Mouse (Mus musculus): ENCODE data around the gene Jade2. TPM values are rescaled to one million over a fixed set of nuclear protein-coding genes. Genes with fewer than 3 reads are reported as not detected.
"Not testable (repeated sequence)": the region's sequence is repeated elsewhere in the genome, so short reads cannot be mapped to it uniquely, and the experiment has no call there.

Gene Jade2
- polyA plus RNA-seq, 1 experiment from 2014 or later, result 1.7 TPM

- no peak overlapping the region for H3K9ac ChIP-seq (ENCODE audit: low read length)
- H3K27ac ChIP-seq (ENCODE audit: low read length), result no peak overlapping the region
- no peaks in the 10 kb centered on the region for H3K9me3 ChIP-seq (replicated peaks; ENCODE audit: control insufficient read depth, low read length)
- H3K4me2 ChIP-seq (ENCODE audit: low read depth, low read length), result no peak overlapping the region
- no peak for ATAC-seq (ENCODE audit: insufficient read depth, low FRiP score)
- H3K4me3 ChIP-seq (replicated peaks; ENCODE audit: low read length), result no peak overlapping the region
- peaks cover 18% of the 10 kb centered on the region; the same call in 1 of the 2 replicates for H3K36me3 ChIP-seq (ENCODE audit: control insufficient read depth, insufficient read depth, low read length)
- no peaks in the 10 kb centered on the region for H3K4me1 ChIP-seq (ENCODE audit: control insufficient read depth, insufficient read depth, low read length)
- WGBS, result 94% methylated on average over 7 of the region's 7 CpGs
- no peaks in the 10 kb centered on the region for H3K27me3 ChIP-seq (ENCODE audit: control insufficient read depth, insufficient read depth, low read length)
Measured at GRCm38 (mm10) chr11:51790662-51791061, 66.8 kb downstream of the Jade2 start.

GRCm38 (mm10) chr11:51789735-51790134 lies 67.7 kb downstream of the Jade2 start:
- not testable (repeated sequence) for H3K9me3 ChIP-seq (replicated peaks; ENCODE audit: control insufficient read depth, low read length); H3K4me2 ChIP-seq (ENCODE audit: low read depth, low read length); H3K27ac ChIP-seq (ENCODE audit: low read length); H3K4me3 ChIP-seq (replicated peaks; ENCODE audit: low read length); H3K4me1 ChIP-seq (ENCODE audit: control insufficient read depth, insufficient read depth, low read length); H3K27me3 ChIP-seq (ENCODE audit: control insufficient read depth, insufficient read depth, low read length); H3K9ac ChIP-seq (ENCODE audit: low read length); ATAC-seq (ENCODE audit: insufficient read depth, low FRiP score)
- peaks cover 20% of the 10 kb centered on the region; the same call in 1 of the 2 replicates for H3K36me3 ChIP-seq (ENCODE audit: control insufficient read depth, insufficient read depth, low read length)
- 77% methylated on average over 4 of the region's 4 CpGs for WGBS

GRCm38 (mm10) chr11:51785926-51786325 lies 71.5 kb downstream of the Jade2 start:
- 89% methylated on average over 6 of the region's 6 CpGs for WGBS
- Histone ChIP-seq H3K9ac (ENCODE audit: low read length) (no peak overlapping the region), H3K4me3 (replicated peaks; ENCODE audit: low read length) (no peak overlapping the region), H3K4me1 (ENCODE audit: control insufficient read depth, insufficient read depth, low read length) (no peaks in the 10 kb centered on the region), H3K4me2 (ENCODE audit: low read depth, low read length) (no peak overlapping the region), H3K36me3 (ENCODE audit: control insufficient read depth, insufficient read depth, low read length) (peaks cover 16% of the 10 kb centered on the region; the same call in 1 of the 2 replicates), H3K27me3 (ENCODE audit: control insufficient read depth, insufficient read depth, low read length) (no peaks in the 10 kb centered on the region), H3K9me3 (replicated peaks; ENCODE audit: control insufficient read depth, low read length) (no peaks in the 10 kb centered on the region), H3K27ac (ENCODE audit: low read length) (no peak overlapping the region)
- no peak for ATAC-seq (ENCODE audit: insufficient read depth, low FRiP score)

GRCm38 (mm10) chr11:51782721-51783120 lies 74.7 kb downstream of the Jade2 start:
- Histone ChIP-seq H3K4me1 (ENCODE audit: control insufficient read depth, insufficient read depth, low read length) (no peaks in the 10 kb centered on the region), H3K9me3 (replicated peaks; ENCODE audit: control insufficient read depth, low read length) (no peaks in the 10 kb centered on the region), H3K4me3 (replicated peaks; ENCODE audit: low read length) (no peak overlapping the region), H3K27ac (ENCODE audit: low read length) (no peak overlapping the region), H3K36me3 (ENCODE audit: control insufficient read depth, insufficient read depth, low read length) (peaks cover 8% of the 10 kb centered on the region; the same call in 1 of the 2 replicates), H3K9ac (ENCODE audit: low read length) (no peak overlapping the region), H3K27me3 (ENCODE audit: control insufficient read depth, insufficient read depth, low read length) (no peaks in the 10 kb centered on the region), H3K4me2 (ENCODE audit: low read depth, low read length) (no peak overlapping the region)
- no peak for ATAC-seq (ENCODE audit: insufficient read depth, low FRiP score)
- WGBS, result 85% methylated on average over 6 of the region's 6 CpGs

GRCm38 (mm10) chr11:51780773-51781267 lies 76.6 kb downstream of the Jade2 start:
- Histone ChIP-seq H3K36me3 (ENCODE audit: control insufficient read depth, insufficient read depth, low read length) (peaks cover 7% of the 10 kb centered on the region; the same call in 1 of the 2 replicates), H3K27ac (ENCODE audit: low read length) (no peak overlapping the region), H3K4me3 (replicated peaks; ENCODE audit: low read length) (no peak overlapping the region), H3K4me2 (ENCODE audit: low read depth, low read length) (no peak overlapping the region), H3K27me3 (ENCODE audit: control insufficient read depth, insufficient read depth, low read length) (no peaks in the 10 kb centered on the region), H3K9ac (ENCODE audit: low read length) (no peak overlapping the region), H3K9me3 (replicated peaks; ENCODE audit: control insufficient read depth, low read length) (no peaks in the 10 kb centered on the region), H3K4me1 (ENCODE audit: control insufficient read depth, insufficient read depth, low read length) (no peaks in the 10 kb centered on the region)
- ATAC-seq (ENCODE audit: insufficient read depth, low FRiP score), result no peak
- WGBS, result 80% methylated on average over 9 of the region's 9 CpGs

GRCm38 (mm10) chr11:51777478-51777877 lies 80.0 kb downstream of the Jade2 start:
- no peak for ATAC-seq (ENCODE audit: insufficient read depth, low FRiP score)
- Histone ChIP-seq H3K4me1 (ENCODE audit: control insufficient read depth, insufficient read depth, low read length) (no peaks in the 10 kb centered on the region), H3K36me3 (ENCODE audit: control insufficient read depth, insufficient read depth, low read length) (0 out of 2 replicates have a peak, but pooled peaks cover 2% of the 10 kb centered on the region), H3K27ac (ENCODE audit: low read length) (no peak overlapping the region), H3K4me3 (replicated peaks; ENCODE audit: low read length) (no peak overlapping the region), H3K27me3 (ENCODE audit: control insufficient read depth, insufficient read depth, low read length) (no peaks in the 10 kb centered on the region), H3K4me2 (ENCODE audit: low read depth, low read length) (no peak overlapping the region), H3K9ac (ENCODE audit: low read length) (no peak overlapping the region), H3K9me3 (replicated peaks; ENCODE audit: control insufficient read depth, low read length) (no peaks in the 10 kb centered on the region)
- WGBS, result 87% methylated on average over 5 of the region's 5 CpGs

GRCm38 (mm10) chr11:51775507-51775906 lies 81.9 kb downstream of the Jade2 start:
- Histone ChIP-seq H3K27ac (ENCODE audit: low read length) (no peak overlapping the region), H3K4me3 (replicated peaks; ENCODE audit: low read length) (no peak overlapping the region), H3K9me3 (replicated peaks; ENCODE audit: control insufficient read depth, low read length) (no peaks in the 10 kb centered on the region), H3K36me3 (ENCODE audit: control insufficient read depth, insufficient read depth, low read length) (no peaks in the 10 kb centered on the region), H3K4me2 (ENCODE audit: low read depth, low read length) (no peak overlapping the region), H3K27me3 (ENCODE audit: control insufficient read depth, insufficient read depth, low read length) (no peaks in the 10 kb centered on the region), H3K9ac (ENCODE audit: low read length) (no peak overlapping the region), H3K4me1 (ENCODE audit: control insufficient read depth, insufficient read depth, low read length) (no peaks in the 10 kb centered on the region)
- WGBS, result 89% methylated on average over 3 of the region's 3 CpGs
- no peak for ATAC-seq (ENCODE audit: insufficient read depth, low FRiP score)

GRCm38 (mm10) chr11:51768296-51768695 lies 89.2 kb downstream of the Jade2 start:
- ATAC-seq (ENCODE audit: insufficient read depth, low FRiP score), result 0 out of 2 replicates have a peak, but pooled peaks have one; percentile 13
- Histone ChIP-seq H3K4me2 (ENCODE audit: low read depth, low read length) (no peak overlapping the region), H3K4me1 (ENCODE audit: control insufficient read depth, insufficient read depth, low read length) (peaks cover 10% of the 10 kb centered on the region), H3K9ac (ENCODE audit: low read length) (no peak overlapping the region), H3K36me3 (ENCODE audit: control insufficient read depth, insufficient read depth, low read length) (no peaks in the 10 kb centered on the region), H3K9me3 (replicated peaks; ENCODE audit: control insufficient read depth, low read length) (no peaks in the 10 kb centered on the region), H3K27me3 (ENCODE audit: control insufficient read depth, insufficient read depth, low read length) (no peaks in the 10 kb centered on the region), H3K4me3 (replicated peaks; ENCODE audit: low read length) (no peak overlapping the region), H3K27ac (ENCODE audit: low read length) (peak overlapping the region; percentile 34)
- WGBS, result 59% methylated on average over 5 of the region's 5 CpGs

- H3K4me1 ChIP-seq (ENCODE audit: control insufficient read depth, insufficient read depth, low read length), result peaks cover 14% of the 10 kb centered on the region
- H3K9ac ChIP-seq (ENCODE audit: low read length), result peak overlapping the region; percentile 11; the same call in 1 of the 2 replicates
- ATAC-seq (ENCODE audit: insufficient read depth, low FRiP score), result no peak
- 62% methylated on average over 8 of the region's 8 CpGs for WGBS
- H3K4me3 ChIP-seq (replicated peaks; ENCODE audit: low read length), result no peak overlapping the region
- H3K4me2 ChIP-seq (ENCODE audit: low read depth, low read length), result no peak overlapping the region
- no peaks in the 10 kb centered on the region for H3K27me3 ChIP-seq (ENCODE audit: control insufficient read depth, insufficient read depth, low read length)
- H3K36me3 ChIP-seq (ENCODE audit: control insufficient read depth, insufficient read depth, low read length), result no peaks in the 10 kb centered on the region
- no peaks in the 10 kb centered on the region for H3K9me3 ChIP-seq (replicated peaks; ENCODE audit: control insufficient read depth, low read length)
- H3K27ac ChIP-seq (ENCODE audit: low read length), result no peak overlapping the region
Measured at GRCm38 (mm10) chr11:51767579-51768220, 89.8 kb downstream of the Jade2 start.

Measured in stomach, embryonic 16.5 days (tissue).